Mouse (Mus musculus) embryonic fibroblast, embryonic 13.5 days (primary cell): ENCODE data around the gene Smg6. TPM values are rescaled to one million over a fixed set of nuclear protein-coding genes. Genes with fewer than 3 reads are reported as not detected.

Experiments used
- H3K27ac ChIP-seq: 2 replicates; pipeline ENCODE4 v1.5.1; 2012; ENCODE audit warnings: low read length, control low read depth, inconsistent platforms; ENCODE audit not compliant: insufficient read depth
- H3K4me1 ChIP-seq: 2 replicates; pipeline ENCODE4 v1.6.1; 2011; ENCODE audit warnings: low read length; ENCODE audit not compliant: control insufficient read depth, insufficient read depth
- H3K4me3 ChIP-seq: 2 replicates; pipeline ENCODE4 v1.5.1; 2011; ENCODE audit warnings: mild to moderate bottlenecking, control low read depth, low read length; ENCODE audit not compliant: insufficient read depth
- CTCF ChIP-seq: IDR thresholded peaks from 2 replicates; pipeline ENCODE4 v1.5.1; 2011; ENCODE audit warnings: mild to moderate bottlenecking, control low read depth, low read length, moderate library complexity, borderline replicate concordance; ENCODE audit not compliant: insufficient read depth
- POLR2A ChIP-seq: IDR thresholded peaks from 2 replicates; pipeline ENCODE4 v1.6.1; 2011; ENCODE audit warnings: low read depth, mild to moderate bottlenecking, control low read depth, low read length, moderate library complexity
- polyA plus RNA-seq: library from polyadenylated mRNA; stranded (reverse); fragments of >200 nt; gene quantifications from 2 replicates; pipeline ENCODE4 v1.2.4, GENCODE M21; 2011; ENCODE audit warnings: low read depth; ENCODE audit not compliant: missing spikeins, insufficient read length

The Smg6 gene
- polyA plus RNA-seq, 1 experiment, result 16.2 TPM

DNA sequence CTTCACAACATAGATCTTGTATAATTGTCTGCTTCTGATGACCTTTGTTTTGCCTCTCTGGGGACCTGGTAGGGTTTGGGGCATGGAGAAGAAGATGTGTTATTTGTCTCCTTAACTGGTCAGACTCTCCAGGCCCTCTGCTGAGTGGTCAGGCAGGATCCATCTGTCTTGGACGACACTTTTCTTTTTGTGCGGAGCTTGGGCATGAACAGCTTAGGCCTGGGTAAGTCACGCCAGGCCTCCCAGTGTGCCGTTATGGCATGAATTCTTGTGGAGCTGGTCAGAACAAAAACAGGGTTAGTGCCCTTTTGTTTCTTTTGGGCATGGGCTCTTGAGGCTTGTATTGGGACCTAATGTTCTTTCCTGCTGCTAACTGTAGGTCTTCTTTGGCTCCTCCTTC, 89.2 kb downstream of the Smg6 start:
- TF ChIP-seq POLR2A (no peak), CTCF (no peak)
- Histone ChIP-seq H3K4me3 (no peak overlapping the region), H3K27ac (peak overlapping the region; percentile 98), H3K4me1 (peaks cover 41% of the 10 kb centered on the region)

GRCm38 (mm10) chr11:75015453-75015871, 89.8 kb downstream of the Smg6 start:
- H3K27ac ChIP-seq, result peak overlapping the region; percentile 98
- H3K4me3 ChIP-seq, result no peak overlapping the region
- no peak for TF ChIP-seq CTCF
- TF ChIP-seq POLR2A, result no peak
- peaks cover 41% of the 10 kb centered on the region for H3K4me1 ChIP-seq

GRCm38 (mm10) chr11:75016309-75016860, 90.8 kb downstream of the Smg6 start:
- Histone ChIP-seq H3K4me1 (peaks cover 39% of the 10 kb centered on the region), H3K27ac (peak overlapping the region; percentile 98), H3K4me3 (no peak overlapping the region)
- TF ChIP-seq POLR2A (no peak; the same call in 1 of the 2 replicates), CTCF (no peak)

- Histone ChIP-seq H3K27ac (no peak overlapping the region), H3K4me3 (no peak overlapping the region), H3K4me1 (peaks cover 31% of the 10 kb centered on the region)
- TF ChIP-seq POLR2A (no peak), CTCF (no peak)
Measured at GRCm38 (mm10) chr11:75017831-75018230, 92.2 kb downstream of the Smg6 start.

DNA sequence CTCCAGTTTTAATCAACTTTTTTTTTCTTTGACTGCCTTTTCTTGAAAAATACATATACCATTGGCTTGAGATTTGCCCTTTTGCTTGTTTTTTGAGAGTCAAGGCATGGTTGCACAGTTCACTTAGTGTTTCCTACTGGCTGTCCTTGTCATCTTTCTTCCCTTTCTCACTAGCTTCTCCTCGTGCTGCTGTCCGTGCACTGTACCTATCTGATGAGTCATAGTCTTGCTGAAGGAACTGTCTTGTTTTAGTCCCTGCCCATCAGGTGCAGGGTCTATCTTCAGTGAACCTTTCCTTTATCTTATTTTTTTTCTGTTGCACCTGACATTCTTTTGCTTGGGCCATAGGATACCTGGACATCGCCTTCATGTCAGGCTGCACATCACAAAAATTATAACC, 101.4 kb downstream of the Smg6 start:
- Histone ChIP-seq H3K4me3 (no peak overlapping the region), H3K4me1 (peaks cover 8% of the 10 kb centered on the region), H3K27ac (no peak overlapping the region)
- TF ChIP-seq POLR2A (no peak), CTCF (no peak)

DNA sequence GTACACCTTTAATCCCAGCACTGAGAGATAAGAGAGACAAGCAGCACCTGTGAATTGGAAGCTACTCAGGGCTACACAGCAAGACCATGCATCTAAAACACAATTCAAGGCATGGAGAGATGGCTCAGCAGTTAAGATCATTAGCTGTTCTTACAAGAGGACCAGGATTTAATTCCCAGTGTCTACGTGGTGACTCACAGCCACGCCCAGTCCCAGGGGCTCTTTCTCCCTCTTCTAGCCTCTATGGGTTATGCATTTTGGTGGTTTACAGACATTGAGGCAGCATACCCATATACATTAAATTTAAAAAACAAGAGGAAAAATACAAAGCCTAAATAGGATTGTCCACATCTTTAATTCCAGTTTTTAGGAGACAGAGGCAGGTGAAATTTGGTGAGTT, 102.0 kb downstream of the Smg6 start:
- peaks cover 8% of the 10 kb centered on the region for H3K4me1 ChIP-seq
- no peak for TF ChIP-seq POLR2A
- no peak for TF ChIP-seq CTCF
- no peak overlapping the region for H3K4me3 ChIP-seq
- no peak overlapping the region for H3K27ac ChIP-seq

GRCm38 (mm10) chr11:75031251-75031650, 105.6 kb downstream of the Smg6 start:
- no peak overlapping the region for H3K27ac ChIP-seq
- peaks cover 19% of the 10 kb centered on the region for H3K4me1 ChIP-seq
- TF ChIP-seq POLR2A (no peak), CTCF (no peak)
- H3K4me3 ChIP-seq, result no peak overlapping the region

DNA sequence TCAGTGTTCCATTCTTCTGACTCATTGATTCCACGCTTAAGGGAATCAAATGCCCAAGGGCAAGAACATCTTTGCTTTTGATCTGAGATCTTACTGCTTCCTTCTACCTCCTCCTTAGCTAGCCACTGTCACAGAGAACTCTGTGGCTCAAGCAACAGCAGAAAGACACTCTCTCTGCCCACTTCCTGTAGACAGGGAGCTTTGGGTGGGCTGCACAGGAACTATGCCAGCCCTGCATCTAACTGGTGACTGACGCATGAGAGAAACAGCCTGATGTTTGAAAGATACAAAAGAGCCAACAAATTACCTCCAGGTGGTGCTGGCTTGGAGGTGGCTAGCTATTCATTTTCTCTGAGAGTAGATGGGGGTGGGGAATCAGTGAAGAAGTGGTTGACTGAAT, 107.3 kb downstream of the Smg6 start:
- TF ChIP-seq POLR2A, result no peak
- no peak for TF ChIP-seq CTCF
- no peak overlapping the region for H3K27ac ChIP-seq
- H3K4me1 ChIP-seq, result peaks cover 11% of the 10 kb centered on the region
- no peak overlapping the region for H3K4me3 ChIP-seq

DNA sequence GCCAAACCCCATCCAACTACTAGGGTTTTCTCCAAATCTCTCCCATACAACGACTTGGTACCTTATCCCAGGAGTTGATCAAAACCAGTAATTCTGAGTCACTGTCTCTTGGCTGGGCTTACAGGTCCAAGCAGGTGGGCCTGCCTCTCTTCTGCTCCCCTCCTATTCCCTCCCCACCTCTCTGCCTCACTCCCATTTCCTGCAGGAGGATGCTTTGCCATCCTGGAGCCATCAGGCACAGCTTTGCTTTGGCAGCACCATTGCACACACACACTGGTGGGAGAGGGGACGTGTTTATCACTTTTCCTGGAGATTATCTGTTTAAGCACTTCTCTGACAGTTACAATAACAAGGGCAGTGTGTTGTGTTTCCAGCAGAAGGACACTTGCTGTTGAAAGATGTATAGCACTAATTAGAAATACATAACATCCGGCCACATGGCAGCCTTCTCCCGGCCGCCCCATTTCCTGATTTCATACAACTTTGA, 108.0 kb downstream of the Smg6 start:
- TF ChIP-seq POLR2A (no peak), CTCF (no peak)
- Histone ChIP-seq H3K27ac (no peak overlapping the region), H3K4me1 (peaks cover 11% of the 10 kb centered on the region), H3K4me3 (no peak overlapping the region)

GRCm38 (mm10) chr11:75034104-75034503, 108.5 kb downstream of the Smg6 start:
- no peak overlapping the region for H3K4me3 ChIP-seq
- H3K4me1 ChIP-seq, result peaks cover 11% of the 10 kb centered on the region
- TF ChIP-seq POLR2A, result no peak
- no peak overlapping the region for H3K27ac ChIP-seq
